Mouse (Mus musculus): ENCODE results near the gene Gm10799.

- TF ChIP-seq POLR2A (IDR thresholded peaks at IDR 0.05; ENCODE audit: borderline replicate concordance, low read depth, low read length) (no peak), CTCF (IDR thresholded peaks at IDR 0.05; ENCODE audit: low read depth, low read length) (no peak)
Observed at GRCm38 (mm10) chr2:104099231-104099585, 30.9 kb upstream of the Gm10799 start.
